Mouse (Mus musculus) frontal cortex, postnatal 36 days (tissue): Measurements from ENCODE around the gene Prl2c1.
"Not testable (repeated sequence)": the region's sequence is repeated elsewhere in the genome, so short reads cannot be mapped to it uniquely, and the experiment has no call there.

Experiments used
- DNase-seq, 2 experiments: peaks; one replicate each; pipeline ENCODE4 v3.0.0; 2022; ENCODE audit warnings: low spot score in 2 of 2

The Prl2c1 gene

GRCm38 (mm10) chr13:27849042-27849441, at the start of gene Prl2c1:
TSS of gene Prl2c1 (plus strand) at chr13:27849342.
- DNase-seq, result no peak

GRCm38 (mm10) chr13:27801354-27801753, 47.8 kb upstream of the Prl2c1 start, which contains the start of gene Prl2a1:
TSS of gene Prl2a1 (plus strand) at chr13:27801654.
- no peak for DNase-seq

- no peak for DNase-seq
Measured at GRCm38 (mm10) chr13:27802765-27803164, 46.4 kb upstream of the Prl2c1 start.

- DNase-seq, result not testable (repeated sequence)
Measured at GRCm38 (mm10) chr13:27904236-27904635, 55.1 kb downstream of the Prl2c1 start.
